Mouse (Mus musculus) thymus, adult 2 months (tissue): ENCODE measurements around the gene Nelfe.

Experiments used
- CTCF ChIP-seq: fragments of 200-500 bp; IDR thresholded peaks from 2 replicates; pipeline ENCODE4 v1.5.1; 2012; ENCODE audit warnings: mild to moderate bottlenecking, control low read depth, low read length, moderate library complexity, borderline replicate concordance; ENCODE audit not compliant: control insufficient read depth, poor library complexity, insufficient read depth; ENCODE audit errors: extremely low read depth
- POLR2A ChIP-seq: fragments of 200-500 bp; IDR thresholded peaks from 2 replicates; pipeline ENCODE4 v1.6.1; 2012; ENCODE audit warnings: mild to moderate bottlenecking, low read length, control low read depth, moderate library complexity; ENCODE audit not compliant: control insufficient read depth, poor library complexity, insufficient read depth; ENCODE audit errors: extremely low read depth

GRCm38 (mm10) chr17:34885615-34886014, 35.4 kb downstream of the Nelfe start:
- TF ChIP-seq POLR2A, result no peak
- TF ChIP-seq CTCF, result no peak
